Mouse (Mus musculus): Measurements from ENCODE around the gene Parp3. TPM values are rescaled to one million over a fixed set of nuclear protein-coding genes. Genes with fewer than 3 reads are reported as not detected.

The Parp3 gene
- total and polyA plus RNA-seq, 3 experiments: 2.2 to 5.0 TPM; not detected in 1

- H3K9ac ChIP-seq (ENCODE audit: control insufficient read depth, low read depth, low read length, poor library complexity, severe bottlenecking): peak within 1 kb of the TSS; percentile 83
- TF ChIP-seq TCF12 (IDR thresholded peaks at IDR 0.05; ENCODE audit: low read depth, low read length) (0 out of 2 replicates have a peak, but pooled peaks have one; percentile 7), POLR2AphosphoS5 (IDR thresholded peaks at IDR 0.05; ENCODE audit: borderline replicate concordance, low read depth, low read length) (no peak), MYC (IDR thresholded peaks at IDR 0.05; ENCODE audit: low read depth, low read length) (peak; percentile 91), CTCF (IDR thresholded peaks at IDR 0.05 in 2 of 3, conservative IDR thresholded peaks at IDR 0.05 in 1 of 3; ENCODE audit: control insufficient read depth in 1 of 3, insufficient read depth in 1 of 3, low read depth in 2 of 3, low read length in 3 of 3, poor library complexity in 1 of 3, severe bottlenecking in 1 of 3) (peak; percentile 29 to 59 (median 30); a peak in 5 of 6 replicates), TBP (IDR thresholded peaks at IDR 0.05; ENCODE audit: low read depth, low read length) (peak; percentile 38; the same call in 1 of the 2 replicates), POLR2A (IDR thresholded peaks at IDR 0.05; ENCODE audit: control insufficient read depth in 1 of 2, insufficient read depth in 1 of 2, low read depth in 1 of 2, low read length in 2 of 2, poor library complexity in 1 of 2) (peak; percentile 75 to 78; a peak in 2 of 4 replicates), MAX (IDR thresholded peaks at IDR 0.05; ENCODE audit: low read length) (peak; percentile 95), USF1 (IDR thresholded peaks at IDR 0.05; ENCODE audit: low read depth, low read length) (peak; percentile 77), ELF1 (IDR thresholded peaks at IDR 0.05; ENCODE audit: low read depth, low read length) (no peak), BHLHE40 (IDR thresholded peaks at IDR 0.05; ENCODE audit: borderline replicate concordance, low read depth, low read length) (peak; percentile 50; the same call in 1 of the 2 replicates), TAL1 (IDR thresholded peaks at IDR 0.05; ENCODE audit: low read length) (no peak), NRF1 (IDR thresholded peaks at IDR 0.05; ENCODE audit: insufficient read depth, low read depth, low read length, poor library complexity, severe bottlenecking) (peak; percentile 76), SIN3A (IDR thresholded peaks at IDR 0.05; ENCODE audit: low read length) (peak; percentile 90), MAFK (IDR thresholded peaks at IDR 0.05; ENCODE audit: borderline replicate concordance, low read depth, low read length) (no peak), UBTF (IDR thresholded peaks at IDR 0.05; ENCODE audit: borderline replicate concordance, insufficient read depth, low read depth, low read length) (no peak), NELFE (IDR thresholded peaks at IDR 0.05; ENCODE audit: low read depth, low read length) (peak; percentile 68), HCFC1 (IDR thresholded peaks at IDR 0.05; ENCODE audit: low read depth, low read length) (peak; percentile 49), MXI1 (IDR thresholded peaks at IDR 0.05; ENCODE audit: low read depth, low read length) (peak; percentile 97)
- peak; percentile 91 for DNase-seq (ENCODE audit: low read depth, low spot score)
- H3K4me1 ChIP-seq (ENCODE audit: control insufficient read depth in 1 of 2, insufficient read depth in 2 of 2, low read length in 2 of 2): peaks cover 0 to 8% of the 10 kb centered on the region in 2 experiments; a peak in 1 of 4 replicates
- H3K4me3 ChIP-seq (ENCODE audit: control insufficient read depth in 1 of 2, insufficient read depth in 1 of 2, low read depth in 2 of 2, low read length in 2 of 2): peak within 1 kb of the TSS; percentile 70 to 96
- H3K79me2 ChIP-seq (ENCODE audit: control insufficient read depth, insufficient read depth, low read length, poor library complexity): peaks cover 3% of the 10 kb centered on the region; the same call in 1 of the 2 replicates
- H3K9me3 ChIP-seq (replicated peaks; ENCODE audit: insufficient read depth, low read length): no peaks in the 10 kb centered on the region
- H3K27ac ChIP-seq (ENCODE audit: control insufficient read depth, low read depth, low read length): 0 out of 2 replicates have a peak within 1 kb of the TSS, but pooled peaks have one; percentile 20
- H3K36me3 ChIP-seq (ENCODE audit: control insufficient read depth in 1 of 2, insufficient read depth in 2 of 2, low read length in 2 of 2): peaks cover 0 to 2% of the 10 kb centered on the region in 2 experiments; a peak in 2 of 4 replicates
- no peaks in the 10 kb centered on the region for H3K27me3 ChIP-seq (ENCODE audit: control insufficient read depth in 1 of 2, insufficient read depth in 2 of 2, low read length in 2 of 2)
These were observed 29.4 kb downstream of the Parp3 start, which contains the start of the genes Abhd14b and Abhd14a for GRCm38 (mm10) chr9:106447348-106447747. Gene Abhd14b (plus strand): TSS chr9:106447459. Gene Abhd14a (minus strand): TSS chr9:106447678.

- no peak for TF ChIP-seq KAT2A (conservative IDR thresholded peaks at IDR 0.05; ENCODE audit: low read depth, low read length)
- TF ChIP-seq TAL1 (IDR thresholded peaks at IDR 0.05; ENCODE audit: low read length): no peak
- TF ChIP-seq MAFK (IDR thresholded peaks at IDR 0.05; ENCODE audit: borderline replicate concordance, low read depth, low read length): no peak
- no peak for TF ChIP-seq ZMIZ1 (IDR thresholded peaks at IDR 0.05; ENCODE audit: low read depth, low read length)
- TF ChIP-seq SIN3A (IDR thresholded peaks at IDR 0.05; ENCODE audit: low read length): no peak
- TF ChIP-seq RCOR1 (IDR thresholded peaks at IDR 0.05; ENCODE audit: low read depth, low read length): no peak
- TF ChIP-seq JUND (IDR thresholded peaks at IDR 0.05; ENCODE audit: low read depth, low read length): no peak
- TF ChIP-seq ELF1 (IDR thresholded peaks at IDR 0.05; ENCODE audit: low read depth, low read length): no peak
- no peak for TF ChIP-seq POLR2A (IDR thresholded peaks at IDR 0.05; ENCODE audit: control insufficient read depth in 1 of 2, insufficient read depth in 1 of 2, low read depth in 1 of 2, low read length in 2 of 2, poor library complexity in 1 of 2)
- TF ChIP-seq SMC3 (IDR thresholded peaks at IDR 0.05; ENCODE audit: low read depth, low read length): no peak
- TF ChIP-seq ZNF384 (IDR thresholded peaks at IDR 0.05; ENCODE audit: low read depth, low read length): no peak
- no peak for TF ChIP-seq CTCF (IDR thresholded peaks at IDR 0.05 in 2 of 3, conservative IDR thresholded peaks at IDR 0.05 in 1 of 3; ENCODE audit: control insufficient read depth in 1 of 3, insufficient read depth in 1 of 3, low read depth in 2 of 3, low read length in 3 of 3, poor library complexity in 1 of 3, severe bottlenecking in 1 of 3)
- TF ChIP-seq MYC (IDR thresholded peaks at IDR 0.05; ENCODE audit: low read depth, low read length): no peak
- DNase-seq (ENCODE audit: low read depth, low spot score): no peak
- H3K79me2 ChIP-seq (ENCODE audit: control insufficient read depth, insufficient read depth, low read length, poor library complexity): peaks cover 3% of the 10 kb centered on the region; the same call in 1 of the 2 replicates
- H3K4me1 ChIP-seq (ENCODE audit: control insufficient read depth in 1 of 2, insufficient read depth in 2 of 2, low read length in 2 of 2): peaks cover 0 to 8% of the 10 kb centered on the region in 2 experiments; a peak in 1 of 4 replicates
- H3K27me3 ChIP-seq (ENCODE audit: control insufficient read depth in 1 of 2, insufficient read depth in 2 of 2, low read length in 2 of 2): no peaks in the 10 kb centered on the region
- peaks cover 0 to 2% of the 10 kb centered on the region in 2 experiments; a peak in 2 of 4 replicates for H3K36me3 ChIP-seq (ENCODE audit: control insufficient read depth in 1 of 2, insufficient read depth in 2 of 2, low read length in 2 of 2)
- no peak overlapping the region for H3K27ac ChIP-seq (ENCODE audit: control insufficient read depth, low read depth, low read length)
- no peaks in the 10 kb centered on the region for H3K9me3 ChIP-seq (replicated peaks; ENCODE audit: insufficient read depth, low read length)
- H3K9ac ChIP-seq (ENCODE audit: control insufficient read depth, low read depth, low read length, poor library complexity, severe bottlenecking): no peak overlapping the region
- H3K4me3 ChIP-seq (ENCODE audit: control insufficient read depth in 1 of 2, insufficient read depth in 1 of 2, low read depth in 2 of 2, low read length in 2 of 2): no peak overlapping the region
These were observed 31.9 kb downstream of the Parp3 start for GRCm38 (mm10) chr9:106444836-106445235.
